Mouse (Mus musculus) bone marrow, adult 2 months (tissue): ENCODE measurements around the gene Glrx3. TPM values are rescaled to one million over a fixed set of nuclear protein-coding genes. Genes with fewer than 3 reads are reported as not detected.
A peak's percentile ranks its signal among the peaks of the same experiment; 100 is the strongest.

ENCODE experiments used
- H3K27ac ChIP-seq: fragments of 200-500 bp; 2 replicates; pipeline ENCODE4 v1.5.1; 2012; ENCODE audit warnings: low read depth, mild to moderate bottlenecking, control low read depth, inconsistent platforms, low read length; ENCODE audit not compliant: control insufficient read depth, poor library complexity, insufficient read depth
- H3K4me1 ChIP-seq: fragments of 200-500 bp; 2 replicates; pipeline ENCODE4 v1.6.1; 2011; ENCODE audit warnings: low read length; ENCODE audit not compliant: control insufficient read depth, insufficient read depth
- H3K4me3 ChIP-seq: fragments of 200-500 bp; replicated peaks from 2 replicates; pipeline ENCODE3; 2011; ENCODE audit warnings: mild to moderate bottlenecking, low read depth, low read length, control low read depth; ENCODE audit not compliant: control insufficient read depth
- CTCF ChIP-seq: fragments of 200-500 bp; IDR thresholded peaks from 2 replicates; pipeline ENCODE4 v1.5.1; 2011; ENCODE audit warnings: low read length, control low read depth; ENCODE audit not compliant: control insufficient read depth, insufficient read depth
- POLR2A ChIP-seq: fragments of 200-500 bp; IDR thresholded peaks from 2 replicates; pipeline ENCODE4 v1.6.1; 2011; ENCODE audit warnings: low read depth, mild to moderate bottlenecking, control low read depth, low read length, borderline replicate concordance; ENCODE audit not compliant: control insufficient read depth
- WGBS: fragments of 180-500 bp; shearing (Covaris S2); methylation state at CpG from one replicate; pipeline ENCODE4 v1.1.7; 2018; 5-methylcytosine and 5-hydroxymethylcytosine counted together
- polyA plus RNA-seq: library from polyadenylated mRNA; stranded (reverse); fragments of >200 nt; gene quantifications from 2 replicates; pipeline ENCODE4 v1.2.4, GENCODE M21; 2011; ENCODE audit warnings: low replicate concordance; ENCODE audit not compliant: missing spikeins, insufficient read depth, insufficient read length

Glrx3 gene
- 23.8 and 71.7 TPM in 2 replicates for polyA plus RNA-seq

GRCm38 (mm10) chr7:137437440-137438178 lies at the start of gene Glrx3:
Glrx3 (plus strand) TSS chr7:137437614.
- no peaks in the 10 kb centered on the region; the same call in 1 of the 2 replicates for H3K4me1 ChIP-seq
- H3K4me3 ChIP-seq = peak within 1 kb of the TSS; percentile 68
- TF ChIP-seq CTCF (no peak), POLR2A (peak; percentile 53; the same call in 1 of the 2 replicates)
- WGBS = under 1% methylated on average over 69 of the region's 69 CpGs
- no peak within 1 kb of the TSS; the same call in 1 of the 2 replicates for H3K27ac ChIP-seq

GRCm38 (mm10) chr7:137387863-137388262 lies 49.6 kb upstream of the Glrx3 start:
- Histone ChIP-seq H3K4me1 (no peaks in the 10 kb centered on the region), H3K4me3 (no peak overlapping the region), H3K27ac (no peak overlapping the region)
- 91% methylated on average over 5 of the region's 5 CpGs for WGBS
- TF ChIP-seq POLR2A (no peak), CTCF (no peak)

GRCm38 (mm10) chr7:137395421-137395820 lies 42.0 kb upstream of the Glrx3 start:
- Histone ChIP-seq H3K4me3 (no peak overlapping the region), H3K4me1 (no peaks in the 10 kb centered on the region), H3K27ac (no peak overlapping the region)
- WGBS = 80% methylated on average over 4 of the region's 4 CpGs
- TF ChIP-seq CTCF (no peak), POLR2A (no peak)

- 89% methylated on average over 8 of the region's 8 CpGs for WGBS
- H3K4me1 ChIP-seq = no peaks in the 10 kb centered on the region
- H3K4me3 ChIP-seq = no peak overlapping the region
- TF ChIP-seq CTCF (no peak), POLR2A (no peak)
- no peak overlapping the region for H3K27ac ChIP-seq
These were observed 40.0 kb upstream of the Glrx3 start for GRCm38 (mm10) chr7:137397361-137397910.

- TF ChIP-seq CTCF = no peak
- no peak for TF ChIP-seq POLR2A
- no peak overlapping the region for H3K4me3 ChIP-seq
- 85% methylated on average over 4 of the region's 4 CpGs for WGBS
These were observed 38.4 kb upstream of the Glrx3 start for GRCm38 (mm10) chr7:137398973-137399372.

GRCm38 (mm10) chr7:137404146-137404545 lies 33.3 kb upstream of the Glrx3 start:
- TF ChIP-seq POLR2A (no peak), CTCF (no peak)
- 81% methylated on average over 2 of the region's 2 CpGs for WGBS
- Histone ChIP-seq H3K4me3 (no peak overlapping the region), H3K4me1 (no peaks in the 10 kb centered on the region; the same call in 1 of the 2 replicates), H3K27ac (no peak overlapping the region)

More at GRCm38 (mm10) chr7:137398973-137399372, 38.4 kb upstream of the Glrx3 start:
- no peak overlapping the region for H3K27ac ChIP-seq
- no peaks in the 10 kb centered on the region for H3K4me1 ChIP-seq

- no peak for TF ChIP-seq POLR2A
- TF ChIP-seq CTCF = no peak
- Histone ChIP-seq H3K4me1 (no peaks in the 10 kb centered on the region; the same call in 1 of the 2 replicates), H3K27ac (no peak overlapping the region), H3K4me3 (no peak overlapping the region)
- 84% methylated on average over 1 of the region's 1 CpGs for WGBS
These were observed 29.9 kb upstream of the Glrx3 start for GRCm38 (mm10) chr7:137407428-137408058.
